Mouse (Mus musculus): ENCODE results near the gene Zmym4.
"Not testable (repeated sequence)": the region's sequence is repeated elsewhere in the genome, so short reads cannot be mapped to it uniquely, and the experiment has no call there.

The Zmym4 gene

GRCm38 (mm10) chr4:126967864-126968821 is at the start of gene Zmym4:
Gene Zmym4 (minus strand): TSS chr4:126968135.
- peak; percentile 89 for DNase-seq

- no peak for DNase-seq
These were observed 48.4 kb upstream of the Zmym4 start for GRCm38 (mm10) chr4:127016366-127016765.

- DNase-seq = peak; percentile 84
These were observed 47.5 kb upstream of the Zmym4 start for GRCm38 (mm10) chr4:127015294-127015993.

- peak; percentile 57 for DNase-seq
These were observed 37.4 kb upstream of the Zmym4 start for GRCm38 (mm10) chr4:127005113-127005936.

- no peak for DNase-seq
These were observed 36.4 kb upstream of the Zmym4 start for GRCm38 (mm10) chr4:127004384-127004783.

- no peak for DNase-seq
These were observed 32.7 kb upstream of the Zmym4 start for GRCm38 (mm10) chr4:127000601-127001105.

GRCm38 (mm10) chr4:126999372-126999771 is 31.4 kb upstream of the Zmym4 start:
- not testable (repeated sequence) for DNase-seq

- peak; percentile 52 for DNase-seq
These were observed 24.4 kb upstream of the Zmym4 start for GRCm38 (mm10) chr4:126992356-126992755.

GRCm38 (mm10) chr4:126990553-126990952 is 22.6 kb upstream of the Zmym4 start:
- no peak for DNase-seq

- DNase-seq = no peak
These were observed 20.6 kb upstream of the Zmym4 start for GRCm38 (mm10) chr4:126988503-126988902.

GRCm38 (mm10) chr4:126986768-126987167 is 18.8 kb upstream of the Zmym4 start:
- no peak for DNase-seq

- not testable (repeated sequence) for DNase-seq
These were observed 16.0 kb upstream of the Zmym4 start for GRCm38 (mm10) chr4:126983736-126984525.

GRCm38 (mm10) chr4:126983321-126983720 is 15.4 kb upstream of the Zmym4 start:
- DNase-seq = no peak

GRCm38 (mm10) chr4:126978706-126979105 is 10.8 kb upstream of the Zmym4 start:
- no peak for DNase-seq

GRCm38 (mm10) chr4:126977467-126977866 is 9.5 kb upstream of the Zmym4 start:
- DNase-seq = peak; percentile 38

GRCm38 (mm10) chr4:126967241-126967863 is 583 bp downstream of the Zmym4 start:
- DNase-seq = peak; percentile 32

GRCm38 (mm10) chr4:126958682-126959081 is 9.3 kb downstream of the Zmym4 start:
- no peak for DNase-seq

- no peak for DNase-seq
These were observed 9.7 kb downstream of the Zmym4 start for GRCm38 (mm10) chr4:126958261-126958660.

GRCm38 (mm10) chr4:126957434-126957833 is 10.5 kb downstream of the Zmym4 start:
- no peak for DNase-seq

- DNase-seq = not testable (repeated sequence)
These were observed 17.1 kb downstream of the Zmym4 start for GRCm38 (mm10) chr4:126950801-126951200.

GRCm38 (mm10) chr4:126943421-126943820 is 24.5 kb downstream of the Zmym4 start:
- no peak for DNase-seq

Measured in liver (tissue).